Mouse (Mus musculus) left cerebral cortex, adult 2 months (tissue): Measurements from ENCODE around the gene Fkbp9. TPM values are rescaled to one million over a fixed set of nuclear protein-coding genes. Genes with fewer than 3 reads are reported as not detected.

Experiments
- DNase-seq, 2 experiments: peaks; one replicate each; pipeline ENCODE4 v3.0.0; 2021 to 2022; ENCODE audit warnings: low spot score in 2 of 2, mixed read lengths in 1 of 2; ENCODE audit errors: extremely low spot score in 1 of 2
- H3K27ac ChIP-seq: fragments of 200-600 bp; 2 replicates; pipeline ENCODE4 v1.8.1; 2022
- H3K4me3 ChIP-seq: fragments of 200-600 bp; 2 replicates; pipeline ENCODE4 v1.8.1; 2022
- CTCF ChIP-seq: fragments of 200-600 bp; IDR thresholded peaks from 2 replicates; pipeline ENCODE4 v1.8.1; 2022; ENCODE audit warnings: antibody characterized with exemption, mild to moderate bottlenecking, moderate library complexity
- intact Hi-C: fragments of 180-260 bp; cut with DNase I; formaldehyde crosslinking; loops from one replicate; pipeline ENCODE4 v1.15.1; 2025
- total RNA-seq, 2 experiments: library from RNA; stranded (reverse); gene quantifications; 2 replicates each; pipeline ENCODE4 v1.2.3; 2021

Fkbp9 gene
- total RNA-seq, 2 experiments from 2014 or later: 25.9 to 26.6 TPM

GRCm38 (mm10) chr6:56890762-56891161 is 58.9 kb downstream of the Fkbp9 start:
- intact Hi-C loops: no loop called here
- Histone ChIP-seq H3K4me3 (no peak overlapping the region), H3K27ac (no peak overlapping the region)
- DNase-seq: no peak
- TF ChIP-seq CTCF: no peak

- intact Hi-C loops: no loop called here
- no peak overlapping the region for H3K27ac ChIP-seq
- DNase-seq: no peak
- no peak overlapping the region for H3K4me3 ChIP-seq
- no peak for TF ChIP-seq CTCF
Observed at GRCm38 (mm10) chr6:56899601-56900000, 67.7 kb downstream of the Fkbp9 start.

- TF ChIP-seq CTCF: no peak
- intact Hi-C loops: no loop called here
- no peak for DNase-seq
- Histone ChIP-seq H3K27ac (peak overlapping the region; percentile 53), H3K4me3 (peak overlapping the region; percentile 42)
Observed at GRCm38 (mm10) chr6:56901336-56901735, 69.5 kb downstream of the Fkbp9 start.

- intact Hi-C loops: no loop called here
- H3K4me3 ChIP-seq: peak overlapping the region; percentile 42
- peak overlapping the region; percentile 53 for H3K27ac ChIP-seq
- peak; percentile 40 to 50 for DNase-seq
- no peak for TF ChIP-seq CTCF
Observed at GRCm38 (mm10) chr6:56901824-56902386, 70.0 kb downstream of the Fkbp9 start.

- intact Hi-C loops: no loop called here
- H3K27ac ChIP-seq: peak overlapping the region; percentile 53
- H3K4me3 ChIP-seq: no peak overlapping the region
- no peak for TF ChIP-seq CTCF
- DNase-seq: no peak
Observed at GRCm38 (mm10) chr6:56902606-56903520, 71.0 kb downstream of the Fkbp9 start.

- DNase-seq: no peak
- Histone ChIP-seq H3K4me3 (no peak overlapping the region), H3K27ac (peak overlapping the region; percentile 15; the same call in 1 of the 2 replicates)
- TF ChIP-seq CTCF: no peak
- intact Hi-C loops: no loop called here
Observed at GRCm38 (mm10) chr6:56903831-56904230, 72.0 kb downstream of the Fkbp9 start.

- Histone ChIP-seq H3K27ac (peak overlapping the region; percentile 60; the same call in 1 of the 2 replicates), H3K4me3 (no peak overlapping the region)
- TF ChIP-seq CTCF: no peak
- intact Hi-C loops: no loop called here
- DNase-seq: no peak
Observed at GRCm38 (mm10) chr6:56904330-56904729, 72.5 kb downstream of the Fkbp9 start.

- intact Hi-C loops: no loop called here
- Histone ChIP-seq H3K27ac (peak overlapping the region; percentile 60; the same call in 1 of the 2 replicates), H3K4me3 (no peak overlapping the region)
- no peak for TF ChIP-seq CTCF
- DNase-seq: no peak
Observed at GRCm38 (mm10) chr6:56904982-56905381, 73.1 kb downstream of the Fkbp9 start.

GRCm38 (mm10) chr6:56905486-56905885 is 73.6 kb downstream of the Fkbp9 start:
- intact Hi-C loops: no loop called here
- no peak for TF ChIP-seq CTCF
- DNase-seq: no peak
- Histone ChIP-seq H3K27ac (no peak overlapping the region), H3K4me3 (no peak overlapping the region)

GRCm38 (mm10) chr6:56906121-56906846 is 74.4 kb downstream of the Fkbp9 start:
- Histone ChIP-seq H3K27ac (no peak overlapping the region), H3K4me3 (no peak overlapping the region)
- TF ChIP-seq CTCF: no peak
- intact Hi-C loops: no loop called here
- no peak for DNase-seq

GRCm38 (mm10) chr6:56907973-56908372 is 76.1 kb downstream of the Fkbp9 start:
- DNase-seq: no peak

GRCm38 (mm10) chr6:56908397-56908796 is 76.5 kb downstream of the Fkbp9 start:
- no peak for TF ChIP-seq CTCF
- DNase-seq: no peak
- Histone ChIP-seq H3K4me3 (no peak overlapping the region), H3K27ac (peak overlapping the region; percentile 12; the same call in 1 of the 2 replicates)
- intact Hi-C loops: loop anchor here (2.0 kb wide), 1 partner anchor 100 kb away; no protein-coding TSS in a partner anchor

More at GRCm38 (mm10) chr6:56907973-56908372, 76.1 kb downstream of the Fkbp9 start:
- Histone ChIP-seq H3K4me3 (no peak overlapping the region), H3K27ac (peak overlapping the region; percentile 12; the same call in 1 of the 2 replicates)
- intact Hi-C loops: loop anchor here (2.0 kb wide), 1 partner anchor 99 kb away; no protein-coding TSS in a partner anchor
- TF ChIP-seq CTCF: no peak
